Mouse (Mus musculus) hindbrain, embryonic 12.5 days (tissue): Measurements from ENCODE around the gene Nacad. TPM values are rescaled to one million over a fixed set of nuclear protein-coding genes. Genes with fewer than 3 reads are reported as not detected.

Experiments
- polyA plus RNA-seq: library from polyadenylated mRNA; unstranded; fragments of >200 nt; fragmentation: Nextera tagmentation; extraction: Ambion mirVana; gene quantifications from 2 replicates; pipeline ENCODE4 v1.2.1, GENCODE M21; 2016

The Nacad gene
- polyA plus RNA-seq, 1 experiment from 2014 or later = 86.3 TPM

Other genes with a start within 250 kb of the Nacad start
- 21.5 and 22.4 TPM in 2 replicates for gene Zmiz2, start 217.0 kb downstream of the Nacad start, polyA plus RNA-seq
- gene Ppia, start 190.6 kb downstream of the Nacad start, polyA plus RNA-seq = 4,150 and 4,164 TPM in 2 replicates
- 520 and 591 TPM in 2 replicates for gene H2afv, start 161.6 kb downstream of the Nacad start, polyA plus RNA-seq
- gene Purb, start 130.1 kb downstream of the Nacad start, polyA plus RNA-seq = 17.2 and 18.3 TPM in 2 replicates
- 0.50 and 0.70 TPM in 2 replicates for gene Myo1g, start 85.1 kb downstream of the Nacad start, polyA plus RNA-seq
- 89.5 and 95.8 TPM in 2 replicates for gene Ccm2, start 59.2 kb downstream of the Nacad start, polyA plus RNA-seq
- 36.5 and 37.3 TPM in 2 replicates for gene Tbrg4, start 20.0 kb upstream of the Nacad start, polyA plus RNA-seq
- not detected in 2 replicates for gene Wap, start 32.6 kb upstream of the Nacad start, polyA plus RNA-seq
- 5.7 and 9.6 TPM in 2 replicates for gene Ramp3, start 52.5 kb upstream of the Nacad start, polyA plus RNA-seq
- gene Gm11983, start 231.6 kb upstream of the Nacad start, polyA plus RNA-seq = not detected in 2 replicates